Mouse (Mus musculus) monocyte, adult 2 months (primary cell): ENCODE measurements around the gene Zfp566.
A peak's percentile ranks its signal among the peaks of the same experiment; 100 is the strongest.
"Not testable (repeated sequence)": the region's sequence is repeated elsewhere in the genome, so short reads cannot be mapped to it uniquely, and the experiment has no call there.

Experiments
- DNase-seq, 2 experiments: peaks; one replicate each; pipeline ENCODE4 v3.0.0; 2022; ENCODE audit warnings: low spot score in 2 of 2, low read depth in 1 of 2

Gene Zfp566

DNA sequence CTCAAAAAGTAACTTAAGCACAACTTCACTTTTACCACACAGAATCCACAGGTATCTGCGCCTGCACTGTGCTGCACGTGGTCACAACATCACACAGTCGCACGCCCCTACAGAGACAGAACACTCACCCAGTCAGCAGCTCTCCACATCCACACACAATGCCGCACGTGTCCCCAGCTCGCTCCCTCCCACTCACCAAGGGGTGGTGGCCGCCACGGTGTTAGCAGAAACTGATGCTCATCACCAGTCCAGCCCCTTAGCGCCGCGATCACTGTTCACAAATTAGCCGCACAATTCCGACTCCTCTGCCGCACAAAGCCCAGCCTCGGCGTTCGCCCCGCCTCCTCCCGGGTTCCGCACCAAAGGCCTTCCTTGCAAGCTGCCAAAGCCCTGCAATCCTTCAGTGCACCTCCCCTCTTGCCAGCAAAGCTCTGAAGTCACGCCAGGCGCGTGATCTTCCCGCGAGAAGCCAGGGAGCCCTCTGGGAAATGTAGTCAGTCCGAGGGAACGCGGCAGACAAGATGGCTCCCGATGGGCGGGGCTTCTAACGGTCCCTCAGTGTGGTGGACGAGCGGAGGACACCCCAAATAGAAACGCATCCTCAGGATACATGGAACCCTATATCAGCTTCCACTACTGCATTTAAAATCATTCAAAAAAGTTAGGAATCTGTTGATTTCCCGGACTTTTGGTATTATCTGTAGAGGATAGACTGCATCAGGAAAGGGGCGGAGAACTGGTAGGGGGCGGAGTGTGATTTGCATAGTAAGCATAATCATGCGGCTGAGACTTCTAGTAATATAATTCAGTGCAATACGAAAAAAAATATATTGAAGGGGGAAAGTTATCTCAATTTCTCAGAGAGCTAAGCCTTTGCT, at the start of gene Zfp566, which contains the start of gene Gm26920:
Gene Zfp566 (minus strand): TSS at position 436 of the 878 bp plus-strand sequence.
Gene Gm26920 (minus strand): TSS at position 319 of the 878 bp plus-strand sequence.
- peak; percentile 91 to 94 for DNase-seq

DNA sequence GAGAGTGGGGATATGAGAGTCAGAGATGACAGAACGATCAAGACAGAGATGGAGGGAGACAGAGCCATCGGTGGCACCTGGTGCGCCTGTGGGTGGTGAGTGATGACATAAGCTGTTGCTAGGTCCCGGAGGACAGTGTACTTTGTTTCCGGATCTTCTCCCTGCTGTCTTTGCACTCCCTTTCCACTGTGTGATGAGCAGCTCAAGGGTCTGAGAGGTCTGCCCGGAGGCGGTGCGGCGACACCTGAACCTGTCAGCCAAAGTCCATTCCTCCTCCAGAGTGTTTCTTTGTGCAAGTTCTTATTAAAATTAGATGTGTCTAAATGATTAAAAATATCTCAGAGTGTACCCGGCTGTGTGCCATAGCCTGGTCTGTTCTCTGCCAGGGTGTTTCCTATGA, 46.5 kb upstream of the Zfp566 start:
- no peak for DNase-seq

DNA sequence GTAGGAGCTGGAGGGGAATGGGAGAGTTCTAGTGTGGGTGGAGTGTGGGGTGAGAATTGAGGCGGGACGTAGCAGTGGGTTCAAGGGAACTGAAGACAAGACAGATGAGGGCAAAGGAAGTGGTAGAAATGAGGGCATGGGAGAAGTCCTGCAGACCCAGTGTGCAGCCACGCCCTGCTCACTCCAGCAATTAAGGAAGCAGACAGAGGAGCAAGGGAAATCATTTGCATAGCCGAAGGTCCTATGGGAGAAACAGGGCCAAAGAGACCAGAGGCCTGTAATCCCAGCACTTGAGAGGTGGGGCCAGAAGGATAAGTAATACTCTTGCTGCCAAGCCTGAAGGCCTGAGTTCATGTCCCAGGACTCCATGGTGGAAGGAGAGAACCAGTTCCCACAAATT, 42.1 kb upstream of the Zfp566 start:
- DNase-seq, result no peak

DNA sequence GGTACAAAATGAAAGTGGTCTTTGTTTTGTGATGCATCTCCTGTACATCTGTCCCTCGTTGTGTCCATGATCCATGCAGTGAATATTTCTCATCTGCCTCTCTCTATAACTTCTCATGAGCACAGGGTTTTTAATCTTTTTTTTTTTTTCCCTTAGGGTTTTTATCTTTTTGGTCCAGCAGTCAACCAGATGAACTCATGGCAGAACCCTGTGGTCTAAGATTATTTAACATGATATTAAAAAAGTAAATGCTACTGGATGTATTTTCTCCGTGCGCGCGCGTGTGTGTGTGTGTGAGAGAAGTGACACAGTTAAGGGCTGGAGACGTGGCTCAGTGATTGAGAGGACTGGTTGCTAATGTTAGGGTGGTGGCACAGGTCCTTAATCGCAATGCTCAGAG, 39.6 kb upstream of the Zfp566 start:
- DNase-seq, result no peak

DNA sequence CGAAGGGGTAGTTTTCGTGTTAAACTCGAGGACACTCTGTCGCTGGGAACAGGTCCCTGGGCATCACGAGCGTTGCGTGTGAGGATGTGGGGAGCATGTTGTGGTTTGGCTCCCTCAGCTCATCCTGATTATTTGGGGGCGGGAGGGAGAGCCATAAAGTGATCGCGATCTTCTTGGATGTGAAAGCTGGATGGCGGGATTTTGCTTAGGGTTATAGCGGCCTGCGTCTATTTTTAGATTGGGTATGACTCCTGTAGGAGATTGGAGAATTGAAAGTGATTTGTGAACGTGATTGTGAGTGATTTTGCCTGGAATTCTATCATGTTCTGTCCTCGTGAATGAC, 31.8 kb upstream of the Zfp566 start:
- no peak for DNase-seq

DNA sequence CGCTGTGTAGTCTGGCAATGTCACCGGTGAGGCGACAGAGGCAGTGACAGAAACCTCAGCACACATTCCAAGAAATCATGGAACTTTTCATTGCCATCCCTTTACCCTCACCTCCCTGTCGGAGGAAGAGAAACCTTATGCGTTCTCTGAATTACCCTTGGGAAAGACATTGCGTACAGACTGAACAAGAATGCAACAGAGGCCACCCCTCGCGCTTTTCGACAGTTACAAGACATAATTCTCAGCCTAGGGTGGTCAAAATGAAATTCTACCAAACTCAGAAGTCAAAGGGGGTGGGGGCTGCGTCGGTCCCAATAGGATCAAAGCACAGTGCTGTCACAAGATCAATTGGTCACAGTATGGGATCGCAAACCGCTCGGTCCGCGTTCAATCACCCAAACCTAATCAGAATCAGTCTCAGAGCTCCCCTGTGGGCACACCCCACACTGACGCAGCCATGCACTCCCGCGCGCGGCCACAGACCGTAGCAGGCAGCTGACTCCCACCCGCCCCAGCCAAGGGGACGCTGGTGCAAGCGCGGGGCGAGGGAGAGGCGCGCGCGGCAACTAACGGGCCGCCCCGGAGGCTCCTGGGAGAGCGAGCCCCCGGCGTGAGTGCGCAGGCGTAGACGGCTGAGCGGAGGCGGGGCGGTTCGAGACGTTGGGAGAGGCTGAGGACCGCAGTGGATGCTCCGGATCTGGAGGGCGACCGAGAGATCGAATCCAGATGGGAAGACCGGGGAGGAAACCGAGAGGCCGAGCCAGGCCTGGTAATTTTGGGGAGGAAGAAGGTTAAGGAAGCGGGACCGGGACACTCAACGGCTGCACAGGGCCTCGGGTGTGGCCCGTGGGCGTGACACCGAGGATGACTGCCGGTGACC, 31.2 kb upstream of the Zfp566 start, which contains the start of gene Zfp382:
Gene Zfp382 (plus strand): TSS at position 635 of the 880 bp plus-strand sequence.
- DNase-seq, result peak; percentile 55 to 70

DNA sequence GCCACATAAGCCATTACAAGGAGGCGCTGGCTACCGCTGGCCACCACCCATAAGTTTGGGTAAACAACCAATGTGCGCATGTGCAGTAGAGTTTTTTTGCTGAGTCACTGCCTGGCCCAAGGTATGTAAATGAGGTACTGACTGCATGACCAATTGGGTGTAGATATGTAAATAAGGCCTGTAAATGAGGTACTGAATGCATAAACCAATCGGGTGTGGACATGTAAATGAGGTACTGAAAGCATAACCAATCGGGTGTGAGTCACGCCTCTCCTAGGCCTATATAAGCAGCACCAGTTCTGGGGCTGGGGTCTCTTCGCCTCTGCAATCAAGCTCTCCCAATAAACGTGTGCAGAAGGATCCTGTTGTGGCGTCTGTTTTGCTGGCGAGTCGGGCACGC, 27.6 kb upstream of the Zfp566 start:
- DNase-seq, result not testable (repeated sequence)

DNA sequence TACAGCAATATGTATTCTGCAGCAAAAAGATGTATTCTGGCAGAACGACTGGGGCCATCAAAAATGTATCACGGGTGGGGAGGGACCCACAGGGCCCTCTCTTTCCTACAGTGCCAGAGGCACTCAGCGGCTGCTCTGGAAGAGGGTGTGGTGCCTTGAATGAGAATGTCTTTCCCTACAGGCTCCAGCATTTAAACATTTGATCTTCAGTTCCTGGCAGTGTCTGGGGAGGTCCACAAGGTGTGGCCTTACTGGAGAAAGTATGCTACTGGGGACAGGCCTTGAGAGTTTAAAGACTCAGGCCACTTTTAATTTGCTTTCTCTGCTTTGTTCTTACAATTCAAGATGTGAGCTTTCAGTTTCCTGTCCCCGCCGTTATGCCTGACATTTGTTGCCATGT, 25.7 kb upstream of the Zfp566 start:
- DNase-seq, result no peak

DNA sequence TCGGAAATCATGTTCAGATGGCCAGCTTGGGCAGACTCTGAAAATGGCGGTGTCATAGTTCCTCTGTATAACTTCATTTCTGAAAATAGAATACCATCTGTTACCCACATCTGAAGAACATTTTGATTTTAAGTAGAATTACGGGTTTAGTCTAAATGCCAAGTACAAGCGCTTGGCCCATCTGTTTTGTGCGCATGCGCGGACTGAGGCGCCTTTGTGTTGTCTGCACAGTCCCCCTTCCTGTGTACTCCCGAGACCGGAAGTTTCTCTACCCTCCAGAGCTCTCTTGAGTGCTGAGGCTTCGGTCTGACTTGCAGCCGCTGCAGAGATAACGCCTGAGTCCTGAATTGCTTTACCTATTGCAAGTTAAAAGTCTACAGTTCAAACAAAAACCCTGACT, 9.0 kb upstream of the Zfp566 start:
- DNase-seq, result no peak

DNA sequence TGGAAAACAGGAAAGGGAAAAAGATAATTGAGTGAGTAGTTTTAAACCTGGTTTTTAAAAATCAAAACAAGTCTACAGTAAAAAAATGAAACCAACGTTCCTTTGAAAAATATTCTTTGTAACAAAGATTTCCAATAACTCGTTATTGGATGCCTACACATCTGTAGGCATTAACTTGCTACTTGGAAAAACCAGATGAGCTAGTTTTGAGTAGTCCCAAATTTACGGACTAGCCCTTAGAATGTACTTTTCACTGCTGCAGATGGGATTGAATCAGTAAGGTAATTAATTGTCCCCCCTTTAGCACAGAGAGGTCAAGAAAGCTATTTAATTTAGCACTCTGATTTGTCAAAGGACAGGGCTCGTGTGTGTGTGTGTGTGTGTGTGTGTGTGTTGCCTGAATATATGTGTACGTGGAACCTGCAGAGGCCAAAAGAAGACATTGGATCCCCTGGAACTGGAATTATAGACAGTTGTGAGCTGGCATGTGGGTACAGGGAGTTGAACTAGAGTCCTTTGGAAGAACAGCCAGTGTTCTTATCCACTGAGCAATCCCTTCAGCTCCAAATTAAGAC, 5.3 kb upstream of the Zfp566 start:
- no peak for DNase-seq

DNA sequence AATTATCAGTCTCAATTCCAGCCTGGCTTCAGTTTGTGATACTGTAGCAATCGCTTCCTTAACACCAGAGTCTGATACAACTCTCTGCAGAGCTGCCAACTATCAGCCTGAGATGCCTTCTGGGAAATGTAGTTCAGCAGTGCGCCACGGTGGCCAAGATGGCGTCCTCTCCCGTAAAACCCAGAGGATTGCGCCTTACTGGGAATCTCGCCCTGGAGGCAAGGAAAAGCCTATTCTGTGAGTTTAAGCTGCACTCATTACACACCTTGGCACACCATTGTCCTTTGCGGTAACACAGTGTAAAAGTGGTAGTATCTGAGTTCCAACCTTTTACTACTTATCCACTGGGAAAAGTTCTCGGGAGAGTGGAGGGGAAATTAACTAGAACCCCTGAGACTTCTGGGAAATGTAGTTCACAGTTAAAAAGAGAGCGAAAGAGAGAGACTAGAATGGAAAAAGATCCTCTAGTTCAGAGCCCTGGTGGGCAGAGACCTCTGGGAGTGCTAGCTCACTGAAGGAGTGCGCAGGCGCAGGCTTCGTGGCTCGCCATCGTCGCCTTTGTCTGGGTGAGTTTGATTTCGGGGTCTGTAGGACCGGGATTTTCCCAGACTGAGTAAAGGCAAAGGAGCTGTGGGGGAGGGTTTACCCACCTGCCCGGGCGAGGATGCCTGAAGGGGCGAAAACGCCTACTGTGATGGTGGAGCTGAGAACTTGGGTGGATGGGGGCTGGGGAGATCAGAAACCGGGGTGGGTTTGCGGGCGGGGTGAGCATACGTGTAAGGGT, 4.5 kb upstream of the Zfp566 start, which contains the start of gene Zfp260:
Gene Zfp260 (plus strand): TSS at position 132 of the 784 bp plus-strand sequence.
- peak; percentile 64 to 66 for DNase-seq

DNA sequence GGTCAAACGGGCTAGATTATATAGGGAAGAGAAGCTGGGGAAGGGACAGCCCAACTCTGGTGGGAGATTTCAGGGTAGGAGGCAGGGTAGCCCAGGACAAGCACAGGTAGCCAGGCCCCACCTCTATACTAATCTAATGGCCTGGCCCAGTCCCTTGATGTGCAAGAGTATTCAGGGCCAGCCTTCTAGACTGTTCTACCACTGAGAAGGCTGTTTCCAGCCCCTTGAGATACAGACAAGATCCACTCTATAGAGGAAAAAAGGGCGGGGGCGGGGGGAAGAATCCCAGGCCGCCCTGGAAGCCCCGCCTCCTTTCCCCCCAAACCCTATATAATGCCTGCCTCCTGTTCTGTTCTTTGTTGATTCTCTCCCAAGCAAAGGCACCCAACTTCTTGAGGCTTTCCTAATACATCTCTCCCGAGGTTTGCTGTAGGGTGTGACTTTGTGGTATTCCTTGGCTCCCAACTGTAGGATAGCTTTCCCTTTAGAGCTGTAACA, 3.6 kb upstream of the Zfp566 start:
- DNase-seq, result no peak

DNA sequence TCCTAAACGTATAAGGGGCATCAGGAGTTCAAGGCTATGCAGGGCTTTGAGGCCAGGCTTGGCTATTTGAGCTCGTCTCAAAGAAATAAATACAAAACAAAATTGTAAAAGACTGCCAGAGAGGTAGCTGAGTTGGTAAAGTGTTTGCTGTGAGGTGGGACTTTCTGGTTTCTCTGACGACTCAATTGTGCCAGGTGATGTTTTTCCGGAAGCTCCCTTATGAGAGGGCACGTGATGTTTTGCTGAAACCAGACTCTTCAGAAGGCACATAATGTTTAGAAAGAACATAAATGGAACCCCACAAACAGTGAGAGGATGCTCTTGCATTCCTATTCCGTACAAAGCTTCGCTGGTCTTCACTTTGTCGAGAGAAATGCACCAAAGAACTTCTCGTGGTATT, 2.3 kb upstream of the Zfp566 start:
- no peak for DNase-seq

DNA sequence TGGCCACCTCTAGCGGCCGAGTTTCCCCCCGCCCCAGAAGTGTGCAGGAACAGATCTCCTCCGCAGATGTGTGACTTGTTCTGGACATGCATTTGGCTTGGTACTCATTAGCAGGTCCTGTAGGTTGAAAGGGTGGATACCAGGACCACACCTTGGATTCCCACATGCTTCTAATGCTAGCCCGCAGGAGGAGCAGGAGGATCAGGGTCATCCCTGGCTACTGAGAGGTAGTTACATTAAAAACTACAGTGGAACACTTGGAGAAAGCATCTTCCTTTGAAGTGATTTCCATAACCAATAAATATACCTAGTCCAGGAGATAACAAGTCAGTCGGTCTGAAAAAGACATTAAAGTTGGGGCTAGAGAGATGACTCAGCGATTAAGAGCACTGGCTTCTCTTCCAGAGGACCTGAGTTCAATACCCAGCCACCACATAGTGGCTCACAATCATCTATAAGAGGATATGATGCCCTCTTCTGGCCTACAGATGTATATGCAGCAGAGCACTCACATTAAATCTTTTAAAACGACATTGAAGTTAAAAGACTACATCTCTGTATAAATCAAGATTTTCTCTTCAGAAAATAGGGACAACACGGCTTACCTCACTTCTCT, 751 bp upstream of the Zfp566 start:
- DNase-seq, result no peak

DNA sequence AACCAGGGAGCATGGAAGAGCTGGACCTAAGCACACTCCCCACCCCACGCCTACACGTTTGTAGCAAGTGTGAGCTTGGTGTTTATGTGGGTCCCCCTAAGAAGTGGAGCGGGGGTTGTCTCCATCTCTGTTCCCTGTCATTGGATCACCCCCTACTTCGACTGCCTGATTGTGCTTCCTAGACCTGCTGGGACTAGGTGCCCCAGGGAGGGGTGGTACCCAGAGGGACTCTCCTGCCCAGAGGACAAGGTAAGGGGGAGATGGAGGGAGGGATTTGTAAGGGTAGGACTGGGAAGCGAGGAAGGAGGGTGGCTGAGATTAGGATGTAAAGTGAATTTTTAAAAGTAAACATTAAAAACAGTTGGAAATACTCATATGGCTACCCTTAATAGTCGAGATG, 922 bp downstream of the Zfp566 start:
- no peak for DNase-seq

DNA sequence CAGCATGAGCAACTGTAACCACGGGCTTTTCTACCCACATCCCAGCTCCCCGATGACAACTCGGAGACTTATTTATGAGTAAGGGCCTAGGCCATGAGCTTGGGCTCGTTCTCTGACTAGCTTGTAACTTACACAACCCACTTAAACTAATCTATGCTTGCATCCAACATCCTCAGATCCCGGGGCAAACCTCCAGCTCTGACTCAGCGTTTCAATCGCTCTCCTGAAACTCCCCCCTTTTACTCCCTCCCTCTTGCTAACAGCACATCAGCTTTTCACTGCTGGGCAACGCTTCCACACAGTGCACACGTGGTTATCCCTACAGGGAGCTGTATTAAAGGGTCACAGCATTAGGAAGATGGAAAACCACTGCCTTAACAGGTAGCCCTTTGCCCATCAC, 3.8 kb downstream of the Zfp566 start:
- DNase-seq, result no peak

DNA sequence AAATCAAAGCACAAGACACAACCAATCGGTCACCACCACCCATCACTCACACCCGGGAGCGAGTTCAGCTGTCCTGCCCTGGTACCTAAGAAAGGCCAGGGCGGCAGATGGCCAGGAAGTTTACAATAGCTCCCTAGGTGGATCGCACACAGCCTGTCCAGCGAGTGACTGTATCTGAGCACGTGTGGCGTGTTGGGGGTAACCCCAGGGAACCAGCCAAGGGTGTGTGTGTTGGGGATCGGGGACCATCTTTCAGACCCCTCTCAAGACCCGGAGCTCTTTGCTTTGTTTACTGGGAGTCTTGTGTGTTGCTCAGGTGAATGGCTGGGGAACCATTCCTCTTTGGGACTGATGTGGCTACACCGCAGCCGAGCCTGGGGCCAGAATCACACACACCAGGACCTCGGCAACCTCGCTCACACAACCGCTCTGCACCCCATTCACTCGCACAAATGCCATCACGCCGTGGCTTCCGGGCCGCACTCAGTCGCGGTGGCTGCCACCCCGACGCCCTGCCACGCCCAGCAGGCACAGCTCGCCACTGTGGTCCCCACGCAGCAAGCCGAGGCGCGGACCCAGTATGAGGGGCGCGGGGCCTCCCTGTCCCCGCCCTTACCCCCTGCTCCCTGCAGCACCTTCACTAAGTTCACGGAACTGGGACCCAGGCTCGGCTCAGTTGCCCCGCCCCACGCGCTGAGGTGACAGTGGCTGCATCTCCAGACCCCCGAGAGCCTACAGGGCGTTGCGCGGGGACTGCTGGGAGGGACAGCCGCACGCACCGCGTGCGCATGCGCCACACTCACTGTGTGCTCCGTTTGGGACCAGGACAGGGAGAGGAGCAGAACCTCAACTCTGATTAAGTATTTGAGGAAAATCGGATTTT, 17.9 kb downstream of the Zfp566 start, which contains the start of gene Zfp82:
Gene Zfp82 (minus strand): TSS at position 755 of the 883 bp plus-strand sequence.
- peak in 1 of 2 experiments; percentile 15 for DNase-seq

DNA sequence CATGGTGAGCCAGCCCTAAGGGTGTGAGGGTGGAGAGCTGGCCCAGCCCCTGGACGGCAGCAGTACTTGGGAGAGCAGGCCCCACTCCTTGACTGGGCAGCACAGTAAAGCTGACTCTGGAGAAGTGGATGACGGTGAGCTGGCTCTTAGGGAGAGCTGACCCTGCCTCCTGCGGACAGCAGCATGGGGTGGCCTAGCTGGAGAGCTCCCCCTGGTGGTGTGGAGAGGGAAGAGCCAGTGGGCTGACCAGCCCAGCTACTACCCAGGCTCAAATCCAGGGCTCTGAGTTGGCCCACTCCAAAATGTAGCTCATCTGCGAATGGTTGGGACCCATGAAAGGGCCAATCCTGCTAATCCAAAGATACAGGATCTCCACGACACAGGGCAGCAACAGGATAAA, 25.7 kb downstream of the Zfp566 start:
- no peak for DNase-seq

DNA sequence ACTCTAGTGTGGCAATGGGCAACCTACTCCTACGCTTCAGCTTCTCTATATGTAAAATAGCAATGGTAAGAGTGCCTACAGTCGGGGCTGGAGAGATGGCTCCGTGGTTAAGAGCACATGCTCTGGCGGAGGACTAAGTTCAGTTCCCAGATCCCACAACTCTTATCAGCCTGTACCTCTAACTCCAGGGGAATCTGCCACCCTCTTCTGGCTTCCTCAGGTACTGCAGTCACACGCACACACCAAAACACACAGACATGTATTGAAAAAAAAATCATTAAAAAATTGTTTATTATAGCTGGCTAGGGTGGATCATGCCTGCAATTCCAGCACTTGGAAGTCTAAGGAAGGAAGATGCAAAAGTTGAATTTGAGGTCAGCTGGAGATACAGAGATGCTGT, 27.8 kb downstream of the Zfp566 start:
- no peak for DNase-seq
